Mouse (Mus musculus): Measurements from ENCODE around the gene Lhpp. TPM values are rescaled to one million over a fixed set of nuclear protein-coding genes. Genes with fewer than 3 reads are reported as not detected.
"Not testable (repeated sequence)": the region's sequence is repeated elsewhere in the genome, so short reads cannot be mapped to it uniquely, and the experiment has no call there.

Gene Lhpp
- polyA plus RNA-seq, 1 experiment from 2014 or later = 20.4 TPM

GRCm38 (mm10) chr7:132658688-132659087, 48.2 kb downstream of the Lhpp start:
- Histone ChIP-seq H3K27me3 (ENCODE audit: control insufficient read depth, insufficient read depth, low read length) (no peaks in the 10 kb centered on the region), H3K4me2 (replicated peaks; ENCODE audit: low read depth, low read length) (no peak overlapping the region), H3K9ac (ENCODE audit: low read depth, low read length) (no peak overlapping the region), H3K4me1 (replicated peaks; ENCODE audit: control insufficient read depth, insufficient read depth, low read length) (0 out of 2 replicates have a peak, but pooled peaks cover 5% of the 10 kb centered on the region), H3K27ac (ENCODE audit: low read depth, low read length) (no peak overlapping the region; the same call in 1 of the 2 replicates), H3K4me3 (ENCODE audit: low read depth, low read length) (no peak overlapping the region), H3K9me3 (ENCODE audit: control insufficient read depth, low read length) (no peaks in the 10 kb centered on the region), H3K36me3 (ENCODE audit: control insufficient read depth, insufficient read depth, low read length) (no peaks in the 10 kb centered on the region)
- no peak for DNase-seq (ENCODE audit: low spot score)
- WGBS = 87% methylated on average over 5 of the region's 5 CpGs
- ATAC-seq (ENCODE audit: low FRiP score) = no peak

- Histone ChIP-seq H3K4me3 (ENCODE audit: low read depth, low read length) (no peak overlapping the region), H3K4me1 (replicated peaks; ENCODE audit: control insufficient read depth, insufficient read depth, low read length) (0 out of 2 replicates have a peak, but pooled peaks cover 5% of the 10 kb centered on the region), H3K27ac (ENCODE audit: low read depth, low read length) (no peak overlapping the region), H3K27me3 (ENCODE audit: control insufficient read depth, insufficient read depth, low read length) (no peaks in the 10 kb centered on the region), H3K9ac (ENCODE audit: low read depth, low read length) (no peak overlapping the region), H3K4me2 (replicated peaks; ENCODE audit: low read depth, low read length) (no peak overlapping the region), H3K36me3 (ENCODE audit: control insufficient read depth, insufficient read depth, low read length) (no peaks in the 10 kb centered on the region), H3K9me3 (ENCODE audit: control insufficient read depth, low read length) (no peaks in the 10 kb centered on the region)
- WGBS = 66% methylated on average over 7 of the region's 7 CpGs
- DNase-seq (ENCODE audit: low spot score) (no peak), ATAC-seq (ENCODE audit: low FRiP score) (no peak)
Observed at GRCm38 (mm10) chr7:132659633-132660032, 49.2 kb downstream of the Lhpp start.

- H3K36me3 ChIP-seq (ENCODE audit: control insufficient read depth, insufficient read depth, low read length); DNase-seq (ENCODE audit: low spot score); H3K27me3 ChIP-seq (ENCODE audit: control insufficient read depth, insufficient read depth, low read length); H3K9ac ChIP-seq (ENCODE audit: low read depth, low read length); H3K27ac ChIP-seq (ENCODE audit: low read depth, low read length); H3K4me3 ChIP-seq (ENCODE audit: low read depth, low read length); ATAC-seq (ENCODE audit: low FRiP score); H3K4me2 ChIP-seq (replicated peaks; ENCODE audit: low read depth, low read length); H3K9me3 ChIP-seq (ENCODE audit: control insufficient read depth, low read length); H3K4me1 ChIP-seq (replicated peaks; ENCODE audit: control insufficient read depth, insufficient read depth, low read length): not testable (repeated sequence)
- 79% methylated on average over 6 of the region's 6 CpGs for WGBS
Observed at GRCm38 (mm10) chr7:132662831-132663230, 52.4 kb downstream of the Lhpp start.

- no peaks in the 10 kb centered on the region for H3K27me3 ChIP-seq (ENCODE audit: control insufficient read depth, insufficient read depth, low read length)
- H3K36me3 ChIP-seq (ENCODE audit: control insufficient read depth, insufficient read depth, low read length) = no peaks in the 10 kb centered on the region
- H3K9me3 ChIP-seq (ENCODE audit: control insufficient read depth, low read length) = no peaks in the 10 kb centered on the region
- WGBS = 69% methylated on average over 6 of the region's 6 CpGs
- no peak for DNase-seq (ENCODE audit: low spot score)
- ATAC-seq (ENCODE audit: low FRiP score) = no peak
- H3K27ac ChIP-seq (ENCODE audit: low read depth, low read length) = no peak overlapping the region
- H3K4me3 ChIP-seq (ENCODE audit: low read depth, low read length) = no peak overlapping the region
- H3K4me2 ChIP-seq (replicated peaks; ENCODE audit: low read depth, low read length) = no peak overlapping the region
- H3K9ac ChIP-seq (ENCODE audit: low read depth, low read length) = no peak overlapping the region
- no peaks in the 10 kb centered on the region for H3K4me1 ChIP-seq (replicated peaks; ENCODE audit: control insufficient read depth, insufficient read depth, low read length)
Observed at GRCm38 (mm10) chr7:132664815-132665214, 54.4 kb downstream of the Lhpp start.

- no peak overlapping the region for H3K4me3 ChIP-seq (ENCODE audit: low read depth, low read length)
- no peaks in the 10 kb centered on the region for H3K4me1 ChIP-seq (replicated peaks; ENCODE audit: control insufficient read depth, insufficient read depth, low read length)
- H3K4me2 ChIP-seq (replicated peaks; ENCODE audit: low read depth, low read length) = no peak overlapping the region
- H3K27me3 ChIP-seq (ENCODE audit: control insufficient read depth, insufficient read depth, low read length) = no peaks in the 10 kb centered on the region
- DNase-seq (ENCODE audit: low spot score) (no peak), ATAC-seq (ENCODE audit: low FRiP score) (no peak)
- no peak overlapping the region for H3K9ac ChIP-seq (ENCODE audit: low read depth, low read length)
- 54% methylated on average over 8 of the region's 8 CpGs for WGBS
- no peaks in the 10 kb centered on the region for H3K9me3 ChIP-seq (ENCODE audit: control insufficient read depth, low read length)
- no peaks in the 10 kb centered on the region for H3K36me3 ChIP-seq (ENCODE audit: control insufficient read depth, insufficient read depth, low read length)
- H3K27ac ChIP-seq (ENCODE audit: low read depth, low read length) = no peak overlapping the region
Observed at GRCm38 (mm10) chr7:132665664-132666382, 55.4 kb downstream of the Lhpp start.

GRCm38 (mm10) chr7:132666516-132666915, 56.1 kb downstream of the Lhpp start:
- H3K4me2 ChIP-seq (replicated peaks; ENCODE audit: low read depth, low read length) = no peak overlapping the region
- H3K27ac ChIP-seq (ENCODE audit: low read depth, low read length) = no peak overlapping the region
- no peak for ATAC-seq (ENCODE audit: low FRiP score)
- no peak for DNase-seq (ENCODE audit: low spot score)
- no peak overlapping the region for H3K9ac ChIP-seq (ENCODE audit: low read depth, low read length)
- H3K4me1 ChIP-seq (replicated peaks; ENCODE audit: control insufficient read depth, insufficient read depth, low read length) = no peaks in the 10 kb centered on the region
- H3K36me3 ChIP-seq (ENCODE audit: control insufficient read depth, insufficient read depth, low read length) = no peaks in the 10 kb centered on the region
- H3K27me3 ChIP-seq (ENCODE audit: control insufficient read depth, insufficient read depth, low read length) = no peaks in the 10 kb centered on the region
- H3K4me3 ChIP-seq (ENCODE audit: low read depth, low read length) = no peak overlapping the region
- H3K9me3 ChIP-seq (ENCODE audit: control insufficient read depth, low read length) = no peaks in the 10 kb centered on the region
- 85% methylated on average over 4 of the region's 4 CpGs for WGBS

- ATAC-seq (ENCODE audit: low FRiP score) = no peak
- DNase-seq (ENCODE audit: low spot score) = no peak
- H3K4me3 ChIP-seq (ENCODE audit: low read depth, low read length) = no peak overlapping the region
- no peak overlapping the region for H3K27ac ChIP-seq (ENCODE audit: low read depth, low read length)
- no peaks in the 10 kb centered on the region for H3K9me3 ChIP-seq (ENCODE audit: control insufficient read depth, low read length)
- H3K4me2 ChIP-seq (replicated peaks; ENCODE audit: low read depth, low read length) = no peak overlapping the region
- no peak overlapping the region for H3K9ac ChIP-seq (ENCODE audit: low read depth, low read length)
- H3K27me3 ChIP-seq (ENCODE audit: control insufficient read depth, insufficient read depth, low read length) = no peaks in the 10 kb centered on the region
- WGBS = 79% methylated on average over 2 of the region's 2 CpGs
- H3K4me1 ChIP-seq (replicated peaks; ENCODE audit: control insufficient read depth, insufficient read depth, low read length) = no peaks in the 10 kb centered on the region
- no peaks in the 10 kb centered on the region for H3K36me3 ChIP-seq (ENCODE audit: control insufficient read depth, insufficient read depth, low read length)
Observed at GRCm38 (mm10) chr7:132668604-132669003, 58.2 kb downstream of the Lhpp start.

GRCm38 (mm10) chr7:132669999-132670862, 59.8 kb downstream of the Lhpp start:
- Histone ChIP-seq H3K27me3 (ENCODE audit: control insufficient read depth, insufficient read depth, low read length) (no peaks in the 10 kb centered on the region), H3K36me3 (ENCODE audit: control insufficient read depth, insufficient read depth, low read length) (no peaks in the 10 kb centered on the region), H3K4me3 (ENCODE audit: low read depth, low read length) (no peak overlapping the region), H3K9ac (ENCODE audit: low read depth, low read length) (no peak overlapping the region), H3K4me2 (replicated peaks; ENCODE audit: low read depth, low read length) (no peak overlapping the region), H3K4me1 (replicated peaks; ENCODE audit: control insufficient read depth, insufficient read depth, low read length) (no peaks in the 10 kb centered on the region), H3K9me3 (ENCODE audit: control insufficient read depth, low read length) (no peaks in the 10 kb centered on the region), H3K27ac (ENCODE audit: low read depth, low read length) (no peak overlapping the region)
- WGBS = 88% methylated on average over 20 of the region's 20 CpGs
- DNase-seq (ENCODE audit: low spot score) (no peak), ATAC-seq (ENCODE audit: low FRiP score) (no peak)

- Histone ChIP-seq H3K27me3 (ENCODE audit: control insufficient read depth, insufficient read depth, low read length) (no peaks in the 10 kb centered on the region), H3K4me2 (replicated peaks; ENCODE audit: low read depth, low read length) (no peak overlapping the region), H3K4me1 (replicated peaks; ENCODE audit: control insufficient read depth, insufficient read depth, low read length) (no peaks in the 10 kb centered on the region), H3K27ac (ENCODE audit: low read depth, low read length) (no peak overlapping the region), H3K36me3 (ENCODE audit: control insufficient read depth, insufficient read depth, low read length) (no peaks in the 10 kb centered on the region), H3K4me3 (ENCODE audit: low read depth, low read length) (no peak overlapping the region), H3K9ac (ENCODE audit: low read depth, low read length) (no peak overlapping the region), H3K9me3 (ENCODE audit: control insufficient read depth, low read length) (no peaks in the 10 kb centered on the region)
- ATAC-seq (ENCODE audit: low FRiP score) (no peak), DNase-seq (ENCODE audit: low spot score) (no peak)
- WGBS = 95% methylated on average over 3 of the region's 3 CpGs
Observed at GRCm38 (mm10) chr7:132670863-132671165, 60.4 kb downstream of the Lhpp start.
